Mouse (Mus musculus) liver, adult (tissue): ENCODE measurements around the gene Krt75.
"Not testable (repeated sequence)": the region's sequence is repeated elsewhere in the genome, so short reads cannot be mapped to it uniquely, and the experiment has no call there.

Source experiments
- GATA4 ChIP-seq: IDR thresholded peaks from 2 replicates; pipeline ENCODE4 v1.6.1; 2014; ENCODE audit warnings: mild to moderate bottlenecking, low read length; ENCODE audit not compliant: insufficient replicate concordance

The Krt75 gene

GRCm38 (mm10) chr15:101537864-101538579, 35.7 kb downstream of the Krt75 start:
- no peak for TF ChIP-seq GATA4

DNA sequence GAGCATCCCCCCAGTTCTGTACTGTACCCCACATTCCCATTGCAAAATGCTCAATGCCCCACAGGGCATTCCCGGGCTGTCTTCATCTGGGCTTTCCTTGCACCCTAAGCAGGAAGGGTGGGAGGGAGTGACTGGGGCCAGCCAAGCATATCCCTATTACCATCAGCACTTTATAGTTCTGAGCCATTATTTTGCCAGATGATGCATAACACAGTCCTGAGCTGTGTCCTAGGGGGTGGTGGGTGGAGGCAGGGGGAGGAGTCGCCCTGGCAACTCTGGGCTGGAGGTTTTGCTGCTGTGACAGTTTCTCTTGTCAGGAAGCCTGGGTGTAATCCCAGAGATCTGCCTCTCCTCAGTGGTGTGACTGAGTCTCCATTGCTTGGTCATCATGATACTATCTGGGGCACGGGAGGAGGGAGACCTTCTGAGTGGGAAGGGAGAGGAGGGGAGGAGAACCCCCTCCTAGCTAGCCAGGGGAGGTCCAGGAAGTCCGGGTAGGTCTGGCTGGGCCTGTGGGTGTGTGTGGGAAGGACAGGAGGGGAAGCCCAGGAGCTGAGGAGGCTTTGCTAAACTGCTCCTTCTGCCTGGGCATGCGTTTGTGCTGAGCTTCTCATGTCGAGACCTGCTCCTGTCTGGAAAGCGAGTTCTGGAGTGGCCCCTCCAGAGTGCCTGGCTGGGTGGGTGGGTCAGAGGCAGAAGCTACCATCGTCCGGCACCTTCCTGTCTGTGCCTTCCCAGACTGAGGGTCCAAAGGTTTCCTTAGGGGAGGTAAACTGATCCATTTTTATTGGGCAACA, 37.5 kb downstream of the Krt75 start:
- no peak for TF ChIP-seq GATA4

- no peak for TF ChIP-seq GATA4
Measured at GRCm38 (mm10) chr15:101532720-101533119, 41.0 kb downstream of the Krt75 start, which contains the start of gene Krt84. Gene Krt84, minus strand, starts transcription at chr15:101532820.

GRCm38 (mm10) chr15:101522556-101523232, 51.0 kb downstream of the Krt75 start:
- TF ChIP-seq GATA4 = no peak

- TF ChIP-seq GATA4 = no peak
Measured at GRCm38 (mm10) chr15:101519792-101520191, 53.9 kb downstream of the Krt75 start.

- TF ChIP-seq GATA4 = not testable (repeated sequence)
Measured at GRCm38 (mm10) chr15:101517161-101517560, 56.5 kb downstream of the Krt75 start, which contains the start of gene Gm49425. Gene Gm49425, minus strand, starts transcription at chr15:101517261.
